Mouse (Mus musculus): ENCODE measurements around the gene Ugt1a9.
"Not testable (repeated sequence)": the region's sequence is repeated elsewhere in the genome, so short reads cannot be mapped to it uniquely, and the experiment has no call there.

Ugt1a9 gene

DNA sequence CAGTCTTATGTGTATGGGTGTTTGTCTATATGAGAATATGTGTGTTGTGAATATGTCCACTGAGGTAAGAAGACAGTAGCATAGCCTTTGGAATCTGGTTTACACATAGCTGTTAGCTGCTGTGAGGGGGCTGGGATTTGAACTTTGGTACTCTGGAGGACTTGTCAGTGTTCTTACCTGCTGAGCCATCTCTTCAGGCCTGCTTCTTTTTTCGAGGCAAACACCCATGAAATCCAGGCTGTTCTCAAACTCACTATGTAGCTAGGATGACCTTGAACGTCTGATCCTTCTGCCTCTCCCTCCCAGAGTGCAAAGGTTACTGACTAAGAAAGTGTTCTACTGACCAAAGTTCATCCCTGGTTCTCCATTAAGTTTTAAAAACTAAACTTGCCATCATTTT is 35.1 kb downstream of the Ugt1a9 start:
- no peak for DNase-seq (ENCODE audit: inconsistent age in 2 of 2, low spot score in 1 of 2)

DNA sequence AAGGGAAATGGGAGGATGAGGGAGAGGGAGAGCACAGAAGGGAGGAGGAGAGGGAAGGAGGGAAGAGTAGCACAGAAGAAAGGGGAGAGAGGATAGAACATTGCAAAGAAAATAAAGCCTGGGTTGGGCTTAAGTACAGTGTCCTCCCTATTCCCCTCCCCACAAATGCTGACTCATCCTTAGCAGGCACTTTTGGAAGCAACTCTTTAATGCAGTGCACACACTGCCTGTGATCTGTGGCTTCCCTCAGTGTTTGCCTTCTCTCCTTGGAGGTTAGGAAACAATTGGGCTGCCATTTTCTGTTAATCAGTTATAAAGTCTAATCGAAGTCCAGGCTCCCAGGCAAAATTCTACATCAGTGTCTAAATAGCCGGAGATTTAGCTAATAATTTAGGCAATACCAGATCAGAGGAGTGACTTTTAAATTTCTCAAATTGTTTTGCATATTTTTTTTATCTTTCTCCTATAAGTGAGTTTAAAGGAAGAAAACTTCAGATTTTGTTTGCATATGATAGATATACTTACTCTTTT is 38.5 kb downstream of the Ugt1a9 start:
- not testable (repeated sequence) for DNase-seq (ENCODE audit: inconsistent age in 2 of 2, low spot score in 1 of 2)

DNA sequence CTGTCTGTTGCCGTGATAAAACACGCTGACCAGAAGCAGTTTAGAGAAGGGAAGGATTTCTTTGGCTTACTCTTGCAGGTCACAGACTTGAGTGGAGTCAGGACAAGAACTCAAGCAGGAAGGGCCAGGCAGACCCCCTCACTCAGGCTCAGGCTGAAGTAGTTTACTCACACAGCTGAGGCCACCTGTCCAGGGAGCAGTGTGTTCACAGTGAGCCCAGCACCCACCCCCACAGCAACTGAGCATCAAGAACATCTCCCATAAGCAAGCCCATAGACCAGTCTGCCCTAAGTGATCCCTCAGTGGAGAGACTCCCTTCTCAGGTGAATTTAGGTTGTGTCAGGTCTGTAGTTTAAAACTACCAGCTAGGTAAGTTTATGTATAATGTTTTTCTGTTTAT is 39.0 kb downstream of the Ugt1a9 start:
- DNase-seq (ENCODE audit: inconsistent age in 2 of 2, low spot score in 1 of 2) = not testable (repeated sequence)

DNA sequence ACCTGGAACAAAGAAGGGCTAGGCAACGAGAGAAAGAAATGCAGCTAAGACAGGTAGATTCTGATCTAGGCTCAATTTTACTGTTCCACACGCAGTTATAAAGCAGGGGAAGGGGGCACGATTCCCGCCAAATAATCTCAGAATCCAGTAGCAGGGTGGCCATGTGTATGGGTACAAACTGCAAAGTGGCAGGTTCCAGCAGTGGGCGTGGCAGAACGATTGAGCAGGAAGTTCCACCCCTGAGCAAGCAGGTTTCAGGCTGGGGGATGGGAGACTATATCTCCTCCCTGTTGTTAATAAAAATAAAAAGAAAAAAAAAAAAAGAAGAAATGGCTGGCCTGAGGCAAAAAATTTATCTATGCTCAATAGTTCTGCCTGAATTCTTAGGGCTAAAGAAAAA is 42.2 kb downstream of the Ugt1a9 start:
- not testable (repeated sequence) for DNase-seq (ENCODE audit: inconsistent age in 2 of 2, low spot score in 1 of 2)

DNA sequence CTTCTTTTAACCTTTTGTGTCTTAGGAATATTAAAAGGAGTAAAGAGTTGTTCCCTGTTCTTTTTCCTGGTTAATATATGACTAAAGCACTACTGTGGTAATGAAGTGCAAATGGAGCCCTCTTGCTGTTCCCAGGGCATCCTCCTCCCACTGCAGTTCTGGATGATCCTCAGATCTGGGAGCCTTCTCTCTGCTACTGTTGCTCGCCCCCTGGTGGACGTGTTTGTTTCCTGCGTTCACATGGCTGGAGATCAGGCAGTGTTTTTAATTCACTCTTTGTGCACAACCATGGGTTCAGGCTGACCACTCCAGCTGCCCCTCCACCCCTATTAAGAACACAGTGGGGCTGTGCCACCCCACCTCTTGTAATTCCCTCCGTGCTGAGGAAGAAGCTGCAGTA is 50.0 kb downstream of the Ugt1a9 start:
- DNase-seq (ENCODE audit: inconsistent age in 2 of 2, low spot score in 1 of 2) = peak in 1 of 2 experiments; percentile 52

DNA sequence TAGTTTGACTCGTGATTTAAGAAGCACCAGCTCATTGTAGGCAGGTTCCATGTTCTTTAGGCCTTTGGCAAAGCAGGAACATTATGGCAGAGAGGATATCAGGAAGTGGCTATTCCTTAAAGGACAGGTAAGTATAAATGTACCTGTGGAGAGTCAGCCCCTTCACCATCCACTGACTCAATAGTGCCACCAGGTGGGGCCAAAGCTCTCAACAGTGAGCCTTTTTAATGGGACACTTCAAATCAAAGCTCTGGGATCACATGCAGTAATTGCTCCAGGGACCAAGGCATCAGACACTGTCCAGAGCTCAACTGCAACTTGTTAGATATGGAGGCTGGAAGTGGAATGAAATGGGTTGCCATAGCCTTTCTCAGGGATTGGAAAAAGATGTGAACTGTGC is 50.9 kb downstream of the Ugt1a9 start:
- DNase-seq (ENCODE audit: inconsistent age in 2 of 2, low spot score in 1 of 2) = peak in 1 of 2 experiments; percentile 67

DNA sequence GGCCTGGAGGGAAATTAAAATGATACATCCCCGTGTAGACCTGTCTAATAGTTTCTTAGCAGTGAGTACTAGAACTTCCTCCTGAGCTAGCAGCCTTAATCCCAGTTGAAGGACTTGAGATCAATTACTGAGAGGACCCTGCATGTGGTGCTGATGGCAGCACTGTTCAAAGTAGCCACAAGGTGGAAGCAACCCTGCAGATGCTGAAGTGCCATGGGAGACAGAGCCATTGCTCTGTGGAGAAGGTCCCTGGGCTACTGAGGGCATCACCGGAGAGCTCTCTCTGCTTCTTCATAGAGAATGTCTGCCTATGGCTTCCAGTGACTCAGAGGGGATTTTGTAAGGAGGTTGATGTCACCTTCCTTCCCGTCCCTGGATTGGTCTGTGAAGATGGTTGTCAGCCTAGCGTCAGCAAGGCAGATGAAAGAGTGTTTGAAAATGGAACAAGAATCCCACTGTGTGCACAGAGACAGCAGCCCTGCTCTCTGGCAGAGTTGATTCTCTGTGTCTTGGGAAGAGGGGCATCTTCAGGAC is 55.3 kb downstream of the Ugt1a9 start:
- not testable (repeated sequence) for DNase-seq (ENCODE audit: inconsistent age in 2 of 2, low spot score in 1 of 2)

DNA sequence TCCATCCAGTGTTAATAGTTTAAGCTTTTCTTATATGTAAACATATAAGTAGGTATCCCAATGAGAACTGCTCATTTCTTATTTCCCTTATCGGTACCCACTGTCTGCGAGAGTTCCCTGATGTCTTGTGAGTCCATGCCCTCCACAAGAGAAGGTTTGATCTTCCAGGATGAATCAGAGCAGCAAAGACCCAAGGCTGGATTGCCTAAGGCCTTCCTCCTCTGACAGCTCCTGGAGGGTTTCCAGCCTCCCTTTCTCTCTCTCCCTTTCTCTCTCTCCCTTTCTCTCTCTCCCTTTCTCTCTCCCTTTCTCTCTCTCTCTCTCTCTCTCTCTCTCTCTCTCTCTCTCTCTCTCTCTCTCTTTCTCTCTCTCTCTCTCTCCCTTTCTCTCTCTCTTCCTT is 58.5 kb downstream of the Ugt1a9 start:
- DNase-seq (ENCODE audit: inconsistent age in 2 of 2, low spot score in 1 of 2) = peak in 1 of 2 experiments; percentile 76

DNA sequence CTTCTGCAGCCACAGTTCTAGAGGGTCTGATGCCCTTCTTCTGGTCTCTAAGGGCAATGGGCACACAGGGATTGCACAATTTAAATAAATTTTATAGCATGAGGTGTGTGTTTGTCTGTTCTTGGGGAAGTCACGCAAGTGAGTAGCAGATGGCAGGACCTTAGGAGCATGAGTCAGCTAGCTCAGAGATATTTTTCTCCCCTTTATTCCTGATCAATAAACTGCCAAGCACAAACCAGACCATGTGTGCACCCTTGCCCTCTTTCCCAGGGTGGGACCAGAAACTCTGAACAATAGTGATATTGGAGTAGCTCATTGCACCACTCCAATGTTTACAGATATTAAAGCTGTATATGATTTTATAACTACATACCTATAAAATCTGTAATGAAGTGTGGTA is 59.6 kb downstream of the Ugt1a9 start:
- DNase-seq (ENCODE audit: inconsistent age in 2 of 2, low spot score in 1 of 2) = not testable (repeated sequence)

DNA sequence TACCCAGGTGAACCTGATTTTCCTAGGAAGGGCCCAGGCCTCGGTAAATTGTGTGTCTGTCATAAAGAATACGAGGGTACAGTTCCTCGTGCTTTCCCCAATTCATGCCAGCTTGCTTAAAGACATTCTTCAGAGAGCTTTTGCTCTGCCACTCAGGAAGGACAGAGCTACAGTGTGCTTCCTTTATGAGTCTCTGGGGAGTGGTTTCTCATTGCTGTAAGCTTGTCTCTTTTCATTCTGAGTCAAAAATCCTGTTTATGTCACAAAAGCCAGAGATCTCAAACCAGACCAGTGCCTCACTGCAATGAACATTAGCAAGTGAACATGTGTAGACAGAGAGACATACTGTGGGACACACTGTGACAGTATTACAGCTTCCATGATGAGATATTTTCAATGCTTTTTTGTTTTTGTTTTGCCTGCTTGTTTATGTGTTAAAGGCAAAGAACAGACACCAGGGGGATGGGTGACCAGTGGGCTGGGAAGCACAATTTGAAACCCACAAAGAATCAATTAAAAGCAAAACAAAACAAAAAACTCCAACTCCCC is 63.4 kb downstream of the Ugt1a9 start:
- no peak for DNase-seq (ENCODE audit: inconsistent age in 2 of 2, low spot score in 1 of 2)

DNA sequence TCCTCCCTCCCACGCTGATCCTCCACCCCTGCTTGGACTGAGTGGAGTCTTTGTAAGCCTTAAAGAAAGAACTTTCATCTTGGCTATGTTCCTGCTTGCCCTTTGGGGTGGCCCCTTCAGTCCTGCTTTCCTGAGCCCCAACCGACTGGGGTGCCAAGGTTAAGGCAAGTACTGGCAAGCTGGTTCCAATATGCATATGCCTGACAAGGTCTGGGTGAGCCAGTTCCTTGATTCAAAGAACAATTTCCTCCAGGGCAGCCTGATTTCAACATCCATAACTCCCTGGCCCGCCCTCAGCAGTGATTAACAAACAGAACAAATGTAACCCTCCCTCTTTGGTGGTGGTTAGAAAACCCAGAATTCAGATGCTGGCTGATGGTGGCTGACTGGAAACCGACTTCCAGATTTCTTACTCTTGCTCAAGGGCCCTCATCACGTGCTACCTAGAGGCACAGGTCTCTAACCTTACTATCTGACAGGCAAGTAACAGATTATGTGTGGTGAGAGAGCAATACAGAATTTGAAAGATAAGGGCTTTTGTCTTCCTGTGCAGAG is 63.9 kb downstream of the Ugt1a9 start, which contains the start of gene Ugt1a6a:
Gene Ugt1a6a, plus strand, starts transcription at position 353 of the 555 bp plus-strand sequence.
- DNase-seq (ENCODE audit: inconsistent age in 2 of 2, low spot score in 1 of 2) = peak; percentile 23 to 76

DNA sequence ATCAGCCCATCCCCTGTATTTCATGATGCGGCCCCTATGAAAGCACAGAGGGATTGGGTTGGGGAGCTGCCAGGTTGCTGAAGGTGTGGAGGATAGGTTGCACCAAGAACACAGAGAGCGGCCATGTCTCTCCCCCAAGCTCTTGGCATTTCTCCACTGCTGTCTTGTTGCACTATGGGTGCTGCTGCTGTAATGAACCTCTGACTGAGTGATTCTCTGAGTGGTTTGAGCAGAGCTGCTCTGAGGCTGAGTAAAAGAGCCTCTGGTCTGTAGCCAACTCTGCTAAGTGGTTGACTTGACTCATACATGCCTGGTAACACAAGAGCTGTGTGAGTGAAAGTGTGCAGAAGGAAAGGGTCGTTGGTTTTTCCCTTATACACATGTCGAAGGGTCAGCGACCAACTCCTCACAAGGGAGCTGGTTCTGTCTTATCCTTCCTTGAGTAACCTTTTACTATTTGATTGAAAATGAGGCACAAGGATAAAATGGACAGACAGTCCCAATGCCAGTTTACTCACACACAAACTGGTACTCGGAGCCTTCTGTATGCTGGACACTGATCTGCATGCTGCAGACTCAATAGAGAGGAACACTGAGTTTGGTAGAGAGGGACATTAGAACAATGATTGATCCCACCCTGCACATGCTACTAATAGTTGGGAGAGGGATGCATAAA is 64.8 kb downstream of the Ugt1a9 start:
- peak in 1 of 2 experiments; percentile 56 for DNase-seq (ENCODE audit: inconsistent age in 2 of 2, low spot score in 1 of 2)

DNA sequence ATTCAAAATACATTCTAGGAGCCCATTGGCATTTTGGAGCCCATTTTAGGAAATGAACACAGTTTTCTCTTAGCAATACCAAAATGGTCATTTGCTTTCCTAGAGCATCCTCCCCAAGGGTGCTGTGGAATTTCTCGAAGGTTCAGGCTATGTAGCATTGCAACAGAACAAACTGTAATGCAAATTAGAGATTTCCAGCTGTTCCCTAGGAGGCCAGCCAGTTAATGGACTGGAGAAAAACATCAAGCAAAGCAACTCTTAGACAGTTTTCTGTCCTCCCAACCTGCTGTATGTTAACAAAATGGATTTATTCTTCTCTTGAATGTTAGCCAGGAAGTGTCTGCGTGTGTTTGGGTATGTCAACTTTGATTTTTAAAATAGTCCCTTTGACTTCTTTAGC is 66.0 kb downstream of the Ugt1a9 start:
- DNase-seq (ENCODE audit: inconsistent age in 2 of 2, low spot score in 1 of 2) = no peak

DNA sequence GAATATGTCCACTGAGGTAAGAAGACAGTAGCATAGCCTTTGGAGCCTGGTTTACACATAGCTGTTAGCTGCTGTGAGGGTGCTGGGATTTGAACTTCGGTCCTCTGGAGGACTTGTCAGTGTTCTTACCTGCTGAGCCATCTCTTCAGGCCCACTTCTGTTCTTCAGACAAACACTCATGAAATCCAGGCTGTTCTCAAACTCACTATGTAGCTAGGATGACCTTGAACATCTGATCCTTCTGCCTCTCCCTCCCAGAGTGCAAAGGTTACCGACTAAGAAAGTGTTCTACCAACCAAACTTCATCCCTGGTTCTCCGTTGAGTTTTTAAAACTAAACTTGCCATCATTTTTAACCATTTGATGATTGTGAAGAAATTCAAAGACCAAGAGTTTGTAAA is 66.7 kb downstream of the Ugt1a9 start:
- DNase-seq (ENCODE audit: inconsistent age in 2 of 2, low spot score in 1 of 2) = no peak

DNA sequence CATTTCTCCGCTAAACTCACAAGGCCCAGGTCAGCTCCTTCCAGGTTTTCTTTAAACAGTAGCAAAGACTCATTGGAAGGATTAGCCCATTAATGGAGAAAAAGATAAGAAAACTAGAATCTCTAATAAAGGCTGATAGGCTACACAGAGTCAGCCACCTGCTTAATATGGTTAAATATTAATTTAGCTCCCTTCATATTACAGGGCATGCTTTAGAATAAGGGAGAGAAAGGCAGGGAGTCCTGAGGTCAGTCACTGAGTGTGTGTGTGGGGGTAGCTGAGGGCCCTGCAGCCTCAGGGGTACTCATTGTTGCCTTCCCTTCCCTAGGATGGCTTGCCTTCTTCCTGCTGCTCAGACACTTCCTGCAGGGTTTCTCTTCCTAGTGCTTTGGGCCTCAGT is 67.5 kb downstream of the Ugt1a9 start:
- no peak for DNase-seq (ENCODE audit: inconsistent age in 2 of 2, low spot score in 1 of 2)

DNA sequence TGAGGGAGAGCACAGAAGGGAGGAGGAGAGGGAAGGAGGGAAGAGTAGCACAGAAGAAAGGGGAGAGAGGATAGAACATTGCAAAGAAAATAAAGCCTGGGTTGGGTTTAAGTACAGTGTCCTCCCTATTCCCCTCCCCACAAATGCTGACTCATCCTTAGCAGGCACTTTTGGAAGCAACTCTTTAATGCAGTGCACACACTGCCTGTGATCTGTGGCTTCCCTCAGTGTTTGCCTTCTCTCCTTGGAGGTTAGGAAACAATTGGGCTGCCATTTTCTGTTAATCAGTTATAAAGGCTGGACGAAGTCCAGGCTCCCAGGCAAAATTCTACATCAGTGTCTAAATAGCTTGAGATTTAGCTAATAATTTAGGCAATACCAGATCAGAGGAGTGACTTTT is 69.9 kb downstream of the Ugt1a9 start:
- not testable (repeated sequence) for DNase-seq (ENCODE audit: inconsistent age in 2 of 2, low spot score in 1 of 2)

DNA sequence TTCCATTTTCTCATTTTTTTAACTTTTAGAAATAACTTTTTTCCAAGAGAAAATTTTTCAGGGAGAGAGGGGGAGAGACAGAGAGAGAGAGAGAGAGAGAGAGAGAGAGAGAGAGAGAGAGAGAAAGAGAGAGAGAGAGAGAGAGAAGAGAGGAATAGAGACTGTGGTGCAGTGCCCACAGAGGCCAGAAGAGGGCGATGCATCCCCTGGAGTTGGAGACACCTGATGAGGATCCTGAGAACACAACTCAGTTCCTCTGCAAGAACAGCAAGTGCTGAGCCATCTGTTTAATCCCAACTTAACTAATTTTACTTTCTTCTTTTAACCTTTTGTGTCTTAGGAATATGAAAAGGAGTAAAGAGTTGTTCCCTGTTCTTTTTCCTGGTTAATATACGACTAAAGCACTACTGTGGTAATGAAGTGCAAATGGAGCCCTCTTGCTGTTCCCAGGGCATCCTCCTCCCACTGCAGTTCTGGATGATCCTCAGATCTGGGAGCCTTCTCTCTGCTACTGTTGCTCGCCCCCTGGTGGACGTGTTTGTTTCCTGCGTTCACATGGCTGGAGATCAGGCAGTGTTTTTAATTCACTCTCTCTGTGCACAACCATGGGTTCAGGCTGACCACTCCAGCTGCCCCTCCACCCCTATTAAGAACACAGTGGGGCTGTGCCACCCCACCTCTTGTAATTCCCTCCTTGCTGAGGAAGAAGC is 73.5 kb downstream of the Ugt1a9 start:
- DNase-seq (ENCODE audit: inconsistent age in 2 of 2, low spot score in 1 of 2) = peak; percentile 23 to 71

DNA sequence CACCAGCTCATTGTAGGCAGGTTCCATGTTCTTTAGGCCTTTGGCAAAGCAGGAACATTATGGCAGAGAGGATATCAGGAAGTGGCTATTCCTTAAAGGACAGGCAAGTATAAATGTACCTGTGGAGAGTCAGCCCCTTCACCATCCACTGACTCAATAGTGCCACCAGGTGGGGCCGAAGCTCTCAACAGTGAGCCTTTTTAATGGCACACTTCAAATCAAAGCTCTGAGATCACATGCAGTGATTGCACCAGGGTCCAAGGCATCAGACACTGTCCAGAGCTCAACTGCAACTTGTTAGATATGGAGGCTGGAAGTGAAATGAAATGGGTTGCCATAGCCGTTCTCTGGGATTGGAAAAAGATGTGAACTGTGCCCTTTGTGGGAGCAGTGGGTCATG is 74.7 kb downstream of the Ugt1a9 start:
- DNase-seq (ENCODE audit: inconsistent age in 2 of 2, low spot score in 1 of 2) = peak in 1 of 2 experiments; percentile 59

DNA sequence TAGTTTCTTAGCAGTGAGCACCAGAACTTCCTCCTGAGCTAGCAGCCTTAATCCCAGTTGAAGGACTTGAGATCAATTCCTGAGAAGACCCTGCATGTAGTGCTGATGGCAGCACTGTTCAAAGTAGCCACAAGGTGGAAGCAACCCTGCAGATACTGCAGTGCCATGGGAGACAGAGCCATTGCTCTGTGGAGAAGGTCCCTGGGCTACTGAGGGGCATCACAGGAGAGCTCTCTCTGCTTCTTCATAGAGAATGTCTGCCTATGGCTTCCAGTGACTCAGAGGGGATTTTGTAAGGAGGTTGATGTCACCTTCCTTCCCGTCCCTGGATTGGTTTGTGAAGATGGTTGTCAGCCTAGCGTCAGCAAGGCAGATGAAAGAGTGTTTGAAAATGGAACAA is 79.5 kb downstream of the Ugt1a9 start:
- peak in 1 of 2 experiments; percentile 48 for DNase-seq (ENCODE audit: inconsistent age in 2 of 2, low spot score in 1 of 2)

DNA sequence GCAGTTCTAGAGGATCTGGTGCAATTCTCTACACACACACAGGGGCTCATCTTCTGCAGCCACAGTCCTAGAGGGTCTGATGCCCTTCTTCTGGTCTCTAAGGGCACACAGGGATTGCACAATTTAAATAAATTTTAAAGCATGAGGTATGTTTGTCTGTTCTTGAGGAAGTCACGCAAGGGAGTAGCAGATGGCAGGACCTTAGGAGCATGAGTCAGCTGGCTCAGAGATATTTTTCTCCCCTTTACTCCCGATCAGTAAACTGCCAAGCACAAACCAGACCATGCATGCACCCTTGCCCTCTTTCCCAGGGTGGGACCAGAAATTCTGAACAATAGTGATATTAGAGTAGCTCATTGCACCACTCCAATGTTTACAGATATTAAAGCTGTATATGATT is 87.8 kb downstream of the Ugt1a9 start:
- DNase-seq (ENCODE audit: inconsistent age in 2 of 2, low spot score in 1 of 2) = peak in 1 of 2 experiments; percentile 34

DNA sequence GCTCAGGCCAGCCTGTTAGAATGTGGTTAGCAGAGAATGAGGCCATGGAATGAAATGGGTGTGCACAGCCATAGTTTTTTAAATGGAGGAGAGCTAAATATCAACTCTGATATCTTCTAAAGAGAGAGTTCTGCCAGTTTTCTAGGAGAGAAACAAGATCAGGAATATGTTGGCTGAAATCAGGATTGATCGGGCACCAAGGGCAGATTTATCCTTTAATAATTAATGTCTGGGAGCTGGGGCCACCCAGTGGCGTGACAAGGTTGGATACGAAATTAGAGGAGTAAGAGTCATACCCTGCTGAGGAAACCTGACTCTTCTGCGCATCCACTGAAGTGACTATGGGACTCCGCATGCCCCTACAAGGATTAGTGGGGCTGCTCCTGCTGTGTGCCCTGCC is 95.1 kb downstream of the Ugt1a9 start, which contains the start of gene Ugt1a5:
Gene Ugt1a5, plus strand, starts transcription at position 302 of the 400 bp plus-strand sequence.
- no peak for DNase-seq (ENCODE audit: inconsistent age in 2 of 2, low spot score in 1 of 2)
